Mouse (Mus musculus): Measurements from ENCODE around the gene Olfr270.

The Olfr270 gene

GRCm38 (mm10) chr4:52964247-52964646, at the start of gene Olfr270:
Gene Olfr270, plus strand, starts transcription at chr4:52964547.
- DNase-seq = no peak

GRCm38 (mm10) chr4:52916659-52917310, 47.6 kb upstream of the Olfr270 start:
- DNase-seq = no peak

GRCm38 (mm10) chr4:52917311-52917688, 47.0 kb upstream of the Olfr270 start:
- DNase-seq = no peak

- DNase-seq = no peak
Observed at GRCm38 (mm10) chr4:52919078-52919477, 45.3 kb upstream of the Olfr270 start, which contains the start of gene Olfr272. Gene Olfr272, minus strand, starts transcription at chr4:52919178.

GRCm38 (mm10) chr4:52930480-52930879, 33.9 kb upstream of the Olfr270 start:
- DNase-seq = no peak

GRCm38 (mm10) chr4:52946665-52947064, 17.7 kb upstream of the Olfr270 start:
- no peak for DNase-seq

GRCm38 (mm10) chr4:52949005-52949404, 15.3 kb upstream of the Olfr270 start:
- no peak for DNase-seq

GRCm38 (mm10) chr4:52958693-52959092, 5.7 kb upstream of the Olfr270 start:
- peak; percentile 25 for DNase-seq

- DNase-seq = peak; percentile 13
Observed at GRCm38 (mm10) chr4:52985216-52985615, 20.9 kb downstream of the Olfr270 start.

GRCm38 (mm10) chr4:52986266-52986665, 21.9 kb downstream of the Olfr270 start:
- no peak for DNase-seq

GRCm38 (mm10) chr4:52989248-52989647, 24.9 kb downstream of the Olfr270 start, which contains the start of gene Nipsnap3a:
Gene Nipsnap3a, plus strand, starts transcription at chr4:52989272.
- DNase-seq = peak; percentile 15

- no peak for DNase-seq
Observed at GRCm38 (mm10) chr4:52999449-52999848, 35.1 kb downstream of the Olfr270 start.

GRCm38 (mm10) chr4:53000154-53000553, 35.8 kb downstream of the Olfr270 start:
- no peak for DNase-seq

GRCm38 (mm10) chr4:53009183-53009582, 44.8 kb downstream of the Olfr270 start:
- no peak for DNase-seq

- DNase-seq = no peak
Observed at GRCm38 (mm10) chr4:53009871-53010270, 45.5 kb downstream of the Olfr270 start.

GRCm38 (mm10) chr4:53011732-53012361, 47.5 kb downstream of the Olfr270 start, which contains the start of gene Nipsnap3b:
Gene Nipsnap3b, plus strand, starts transcription at chr4:53011880.
- peak; percentile 99 for DNase-seq

GRCm38 (mm10) chr4:53014421-53014820, 50.1 kb downstream of the Olfr270 start:
- DNase-seq = no peak

GRCm38 (mm10) chr4:53015024-53015423, 50.7 kb downstream of the Olfr270 start:
- DNase-seq = no peak

- DNase-seq = no peak
Observed at GRCm38 (mm10) chr4:53018392-53018791, 54.0 kb downstream of the Olfr270 start.

Measured in lung, postnatal 10 days (tissue).